Mouse (Mus musculus): Measurements from ENCODE around the gene Dab2. TPM values are rescaled to one million over a fixed set of nuclear protein-coding genes. Genes with fewer than 3 reads are reported as not detected.

Dab2 gene
- polyA plus RNA-seq, 1 experiment, result 86.6 TPM

DNA sequence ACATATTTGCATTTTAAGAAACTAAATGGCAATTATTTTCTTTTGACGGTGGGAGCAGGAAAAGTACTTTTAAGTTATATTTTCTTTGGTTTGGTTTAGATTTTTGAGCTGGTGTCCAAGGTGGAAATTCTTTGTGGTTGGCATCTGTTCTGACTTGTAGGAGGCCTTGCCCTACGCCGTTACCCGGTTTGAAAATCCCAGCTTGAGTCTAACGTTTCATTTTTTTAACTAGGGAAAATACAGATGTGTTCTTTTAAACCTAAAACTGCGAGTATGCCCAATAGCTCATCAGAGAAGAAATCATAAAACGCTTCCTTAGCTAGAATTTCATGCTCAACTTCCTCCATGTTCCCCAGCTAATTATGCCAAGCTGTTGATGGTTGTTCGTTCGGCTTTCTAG lies 16.3 kb upstream of the Dab2 start:
- no peak overlapping the region for H3K4me3 ChIP-seq (ENCODE audit: insufficient read depth, low read length)
- no peak overlapping the region; the same call in 1 of the 2 replicates for H3K27ac ChIP-seq (ENCODE audit: insufficient read depth, low read length)
- H3K4me1 ChIP-seq (ENCODE audit: control insufficient read depth, insufficient read depth, low read length), result peaks cover 2% of the 10 kb centered on the region
- TF ChIP-seq CTCF (IDR thresholded peaks at IDR 0.05; ENCODE audit: borderline replicate concordance, insufficient read depth, low read length), result no peak
- no peak for TF ChIP-seq POLR2A (IDR thresholded peaks at IDR 0.05; ENCODE audit: low read depth, low read length)

DNA sequence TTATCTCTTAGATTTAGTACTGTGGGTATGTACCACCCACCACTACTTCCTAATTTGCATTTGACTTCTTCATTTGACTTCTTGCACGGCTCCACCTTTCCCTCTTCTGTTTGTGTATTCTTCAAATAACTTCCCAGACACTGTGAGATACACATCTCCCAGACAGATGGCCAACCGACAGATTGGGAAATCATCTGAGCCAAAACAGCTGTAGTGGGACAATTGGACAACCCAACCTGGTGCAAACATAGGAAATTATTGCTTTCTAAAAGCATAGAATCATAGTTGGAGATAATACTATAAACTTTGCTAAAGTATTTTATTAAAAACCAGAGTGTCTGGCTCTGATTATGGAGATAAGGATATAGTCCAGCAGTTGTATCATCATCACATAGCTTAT lies 3.5 kb upstream of the Dab2 start:
- Histone ChIP-seq H3K4me1 (ENCODE audit: control insufficient read depth, insufficient read depth, low read length) (no peaks in the 10 kb centered on the region), H3K27ac (ENCODE audit: insufficient read depth, low read length) (no peak overlapping the region), H3K4me3 (ENCODE audit: insufficient read depth, low read length) (no peak overlapping the region)
- no peak for TF ChIP-seq POLR2A (IDR thresholded peaks at IDR 0.05; ENCODE audit: low read depth, low read length)
- TF ChIP-seq CTCF (IDR thresholded peaks at IDR 0.05; ENCODE audit: borderline replicate concordance, insufficient read depth, low read length), result no peak

DNA sequence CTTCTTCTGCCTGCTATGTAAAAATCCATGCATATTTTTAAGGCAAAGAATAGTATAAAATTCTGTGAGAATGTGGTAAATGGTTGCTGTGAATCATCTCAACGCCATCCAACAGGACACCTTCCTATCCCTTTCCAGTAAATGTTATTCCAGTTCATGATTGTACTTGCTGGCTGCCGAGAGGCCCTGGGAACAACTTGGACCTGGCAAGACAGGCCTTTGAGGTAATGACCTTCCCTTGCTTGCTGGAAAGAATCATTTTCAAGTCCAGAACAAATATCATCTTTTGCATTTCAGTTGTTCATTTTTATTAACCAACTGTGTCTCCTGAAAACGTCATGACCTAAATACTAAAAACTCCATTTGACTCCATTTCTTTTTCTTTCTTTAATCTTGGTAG lies 862 bp upstream of the Dab2 start:
- Histone ChIP-seq H3K4me1 (ENCODE audit: control insufficient read depth, insufficient read depth, low read length) (no peaks in the 10 kb centered on the region), H3K27ac (ENCODE audit: insufficient read depth, low read length) (no peak overlapping the region), H3K4me3 (ENCODE audit: insufficient read depth, low read length) (no peak overlapping the region)
- no peak for TF ChIP-seq CTCF (IDR thresholded peaks at IDR 0.05; ENCODE audit: borderline replicate concordance, insufficient read depth, low read length)
- TF ChIP-seq POLR2A (IDR thresholded peaks at IDR 0.05; ENCODE audit: low read depth, low read length), result no peak

- TF ChIP-seq POLR2A (IDR thresholded peaks at IDR 0.05; ENCODE audit: low read depth, low read length), result no peak
- TF ChIP-seq CTCF (IDR thresholded peaks at IDR 0.05; ENCODE audit: borderline replicate concordance, insufficient read depth, low read length), result no peak
- no peaks in the 10 kb centered on the region for H3K4me1 ChIP-seq (ENCODE audit: control insufficient read depth, insufficient read depth, low read length)
- no peak overlapping the region for H3K27ac ChIP-seq (ENCODE audit: insufficient read depth, low read length)
- no peak overlapping the region for H3K4me3 ChIP-seq (ENCODE audit: insufficient read depth, low read length)
Measured at GRCm38 (mm10) chr15:6302219-6302618, 2.6 kb downstream of the Dab2 start.

DNA sequence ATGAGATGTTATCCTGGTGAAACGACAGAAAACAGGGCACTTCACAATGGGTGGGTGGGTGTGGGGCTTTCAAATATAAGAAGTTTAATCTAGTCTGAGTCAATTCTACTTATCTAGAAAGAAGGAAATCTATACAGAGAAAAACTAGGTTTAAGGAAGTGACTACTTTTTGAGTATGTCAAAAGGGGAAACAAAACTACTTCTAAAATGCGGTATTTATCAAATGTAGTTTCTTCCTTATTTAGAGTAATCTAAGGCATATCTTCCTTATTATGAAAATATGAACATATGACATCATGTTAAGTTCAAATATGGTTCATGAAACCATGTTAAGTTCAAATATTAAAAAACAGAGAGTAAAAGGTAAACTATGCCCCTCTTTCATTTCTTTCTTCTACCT lies 4.2 kb downstream of the Dab2 start:
- Histone ChIP-seq H3K4me3 (ENCODE audit: insufficient read depth, low read length) (no peak overlapping the region), H3K4me1 (ENCODE audit: control insufficient read depth, insufficient read depth, low read length) (no peaks in the 10 kb centered on the region), H3K27ac (ENCODE audit: insufficient read depth, low read length) (no peak overlapping the region)
- no peak for TF ChIP-seq POLR2A (IDR thresholded peaks at IDR 0.05; ENCODE audit: low read depth, low read length)
- TF ChIP-seq CTCF (IDR thresholded peaks at IDR 0.05; ENCODE audit: borderline replicate concordance, insufficient read depth, low read length), result no peak

DNA sequence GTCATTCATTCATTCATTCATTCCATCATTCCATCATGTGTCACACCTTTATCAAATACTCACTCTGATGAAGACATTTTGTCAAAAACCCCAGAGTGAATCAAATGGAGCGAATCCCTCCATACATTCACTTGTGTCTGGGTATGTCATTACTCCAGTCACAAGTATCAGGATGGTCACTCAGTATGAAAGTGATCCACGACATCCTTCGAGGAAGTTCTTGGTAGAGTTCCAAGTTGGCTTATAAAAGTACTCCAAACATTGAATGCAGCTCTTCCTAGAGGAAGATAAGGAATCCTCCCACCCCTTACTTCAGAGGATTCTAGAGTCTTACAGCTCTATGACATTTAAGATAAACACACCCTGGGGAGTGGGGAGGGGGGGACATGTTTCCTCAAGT lies 10.0 kb downstream of the Dab2 start:
- TF ChIP-seq CTCF (IDR thresholded peaks at IDR 0.05; ENCODE audit: borderline replicate concordance, insufficient read depth, low read length) (no peak), POLR2A (IDR thresholded peaks at IDR 0.05; ENCODE audit: low read depth, low read length) (no peak)

GRCm38 (mm10) chr15:6310417-6310816 lies 10.8 kb downstream of the Dab2 start:
- Histone ChIP-seq H3K27ac (ENCODE audit: insufficient read depth, low read length) (no peak overlapping the region), H3K4me3 (ENCODE audit: insufficient read depth, low read length) (no peak overlapping the region), H3K4me1 (ENCODE audit: control insufficient read depth, insufficient read depth, low read length) (no peaks in the 10 kb centered on the region)
- TF ChIP-seq POLR2A (IDR thresholded peaks at IDR 0.05; ENCODE audit: low read depth, low read length) (no peak), CTCF (IDR thresholded peaks at IDR 0.05; ENCODE audit: borderline replicate concordance, insufficient read depth, low read length) (no peak)

More for the DNA sequence above, 10.0 kb downstream of the Dab2 start:
- Histone ChIP-seq H3K4me1 (ENCODE audit: control insufficient read depth, insufficient read depth, low read length) (no peaks in the 10 kb centered on the region), H3K4me3 (ENCODE audit: insufficient read depth, low read length) (no peak overlapping the region), H3K27ac (ENCODE audit: insufficient read depth, low read length) (no peak overlapping the region)

DNA sequence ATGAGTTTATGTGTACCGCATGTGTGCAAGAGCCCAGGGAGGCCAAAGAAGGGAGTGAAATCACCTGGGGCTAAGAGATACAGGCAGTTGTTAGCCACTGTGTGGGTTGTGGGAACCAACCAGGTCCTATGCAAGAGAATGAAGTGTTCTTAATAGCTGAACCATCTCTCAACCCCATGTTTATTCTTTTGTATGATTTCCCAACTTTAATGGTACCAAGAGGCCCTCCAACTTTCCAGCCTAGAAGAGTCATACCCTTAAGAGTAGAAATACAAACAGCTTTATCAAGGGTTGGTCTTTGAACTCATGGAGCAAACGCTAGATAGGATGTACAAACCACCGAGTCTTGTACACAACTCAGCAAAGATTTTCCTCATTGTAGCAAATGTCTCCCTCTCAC lies 12.8 kb downstream of the Dab2 start:
- no peak overlapping the region for H3K4me3 ChIP-seq (ENCODE audit: insufficient read depth, low read length)
- no peak overlapping the region for H3K27ac ChIP-seq (ENCODE audit: insufficient read depth, low read length)
- H3K4me1 ChIP-seq (ENCODE audit: control insufficient read depth, insufficient read depth, low read length), result no peaks in the 10 kb centered on the region
- no peak for TF ChIP-seq POLR2A (IDR thresholded peaks at IDR 0.05; ENCODE audit: low read depth, low read length)
- TF ChIP-seq CTCF (IDR thresholded peaks at IDR 0.05; ENCODE audit: borderline replicate concordance, insufficient read depth, low read length), result no peak

- Histone ChIP-seq H3K27ac (ENCODE audit: insufficient read depth, low read length) (no peak overlapping the region), H3K4me1 (ENCODE audit: control insufficient read depth, insufficient read depth, low read length) (peaks cover 4% of the 10 kb centered on the region), H3K4me3 (ENCODE audit: insufficient read depth, low read length) (no peak overlapping the region)
- TF ChIP-seq POLR2A (IDR thresholded peaks at IDR 0.05; ENCODE audit: low read depth, low read length), result no peak
- TF ChIP-seq CTCF (IDR thresholded peaks at IDR 0.05; ENCODE audit: borderline replicate concordance, insufficient read depth, low read length), result no peak
Measured at GRCm38 (mm10) chr15:6319352-6319751, 19.8 kb downstream of the Dab2 start.

GRCm38 (mm10) chr15:6320501-6320900 lies 20.9 kb downstream of the Dab2 start:
- Histone ChIP-seq H3K4me3 (ENCODE audit: insufficient read depth, low read length) (no peak overlapping the region), H3K4me1 (ENCODE audit: control insufficient read depth, insufficient read depth, low read length) (peaks cover 4% of the 10 kb centered on the region), H3K27ac (ENCODE audit: insufficient read depth, low read length) (no peak overlapping the region)
- no peak for TF ChIP-seq POLR2A (IDR thresholded peaks at IDR 0.05; ENCODE audit: low read depth, low read length)
- TF ChIP-seq CTCF (IDR thresholded peaks at IDR 0.05; ENCODE audit: borderline replicate concordance, insufficient read depth, low read length), result no peak

DNA sequence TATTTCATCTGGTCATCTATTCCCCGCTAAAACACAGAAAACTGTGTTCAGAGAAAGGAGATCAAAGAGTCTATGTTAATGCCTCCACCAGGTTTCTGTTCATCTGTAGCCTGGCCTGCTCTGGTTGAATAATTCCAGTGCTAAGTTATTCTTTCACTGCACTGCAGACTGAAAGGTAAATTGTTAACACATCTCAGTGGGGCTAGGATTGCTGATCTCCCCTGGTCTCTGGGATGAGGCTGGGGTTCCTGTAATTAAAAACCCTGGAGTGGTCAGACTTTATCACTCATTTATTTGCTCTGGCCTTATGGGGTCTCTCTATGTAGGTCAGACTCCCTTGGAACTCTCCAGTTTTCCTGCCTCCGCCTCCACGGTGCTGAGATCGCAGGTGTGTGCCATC lies 21.7 kb downstream of the Dab2 start:
- Histone ChIP-seq H3K27ac (ENCODE audit: insufficient read depth, low read length) (no peak overlapping the region), H3K4me1 (ENCODE audit: control insufficient read depth, insufficient read depth, low read length) (peaks cover 4% of the 10 kb centered on the region), H3K4me3 (ENCODE audit: insufficient read depth, low read length) (no peak overlapping the region)
- TF ChIP-seq CTCF (IDR thresholded peaks at IDR 0.05; ENCODE audit: borderline replicate concordance, insufficient read depth, low read length) (no peak), POLR2A (IDR thresholded peaks at IDR 0.05; ENCODE audit: low read depth, low read length) (no peak)

All from embryonic fibroblast, embryonic 13.5 days (primary cell).